Mouse (Mus musculus): ENCODE results near the gene Aipl1.

- no peak for TF ChIP-seq POLR2A (IDR thresholded peaks at IDR 0.05; ENCODE audit: borderline replicate concordance, extremely low read depth, low read depth, low read length)
- no peak for TF ChIP-seq CTCF (IDR thresholded peaks at IDR 0.05; ENCODE audit: insufficient read depth, low read length)
These were observed 6.0 kb downstream of the Aipl1 start for GRCm38 (mm10) chr11:72031353-72031752.

All from lung, adult 2 months (tissue).